Mouse (Mus musculus): ENCODE data around the gene Tex14.
"Not testable (repeated sequence)": the region's sequence is repeated elsewhere in the genome, so short reads cannot be mapped to it uniquely, and the experiment has no call there.

Tex14 gene

GRCm38 (mm10) chr11:87472058-87472457, 67.2 kb downstream of the Tex14 start:
- DNase-seq (ENCODE audit: low read depth, low spot score): not testable (repeated sequence)

DNA sequence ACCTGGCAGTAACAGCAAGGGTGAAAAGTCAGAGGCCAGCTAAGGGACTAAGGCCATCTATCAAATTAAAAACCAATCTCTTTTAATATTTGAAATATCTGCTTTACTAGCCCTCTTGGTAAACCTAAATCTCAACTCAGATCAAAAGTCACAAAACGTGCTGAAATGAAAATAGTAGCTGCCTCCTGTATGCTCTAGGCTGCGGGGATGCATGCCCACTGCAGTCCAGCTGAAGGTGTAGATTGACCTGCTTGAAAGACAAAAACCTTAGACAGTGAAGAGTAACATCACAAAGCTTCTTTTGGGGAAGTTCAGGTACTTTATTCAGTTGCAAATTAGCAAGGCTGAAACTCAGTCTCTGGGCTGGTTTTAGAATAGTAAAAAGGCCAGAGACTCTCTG, 74.3 kb downstream of the Tex14 start:
- DNase-seq (ENCODE audit: low read depth, low spot score): not testable (repeated sequence)

DNA sequence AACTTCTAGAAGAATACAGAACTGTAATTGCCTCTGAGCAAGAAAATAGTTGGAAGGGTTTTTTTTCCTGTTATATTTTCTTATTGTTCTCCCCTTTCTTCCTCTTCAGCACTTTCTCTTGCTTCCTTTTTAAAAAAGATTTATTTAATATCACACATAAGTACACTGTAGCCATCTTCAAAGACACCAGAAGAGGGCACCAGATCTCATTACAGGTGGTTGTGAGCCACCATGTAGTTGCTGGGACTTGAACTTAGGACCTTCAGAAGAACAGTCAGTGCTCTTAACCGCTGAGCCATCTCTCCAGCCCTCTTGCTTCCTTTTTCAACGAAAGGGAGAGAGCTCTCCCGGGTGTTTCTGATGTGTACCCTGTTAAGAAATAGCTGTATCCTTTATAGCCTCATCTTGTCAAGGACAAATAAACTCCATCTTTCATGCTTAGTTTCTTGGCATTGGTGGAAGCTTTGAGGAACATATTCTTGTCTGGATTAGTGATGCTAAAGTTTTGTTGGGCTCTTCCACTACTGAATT, 79.0 kb downstream of the Tex14 start:
- DNase-seq (ENCODE audit: low read depth, low spot score): no peak

DNA sequence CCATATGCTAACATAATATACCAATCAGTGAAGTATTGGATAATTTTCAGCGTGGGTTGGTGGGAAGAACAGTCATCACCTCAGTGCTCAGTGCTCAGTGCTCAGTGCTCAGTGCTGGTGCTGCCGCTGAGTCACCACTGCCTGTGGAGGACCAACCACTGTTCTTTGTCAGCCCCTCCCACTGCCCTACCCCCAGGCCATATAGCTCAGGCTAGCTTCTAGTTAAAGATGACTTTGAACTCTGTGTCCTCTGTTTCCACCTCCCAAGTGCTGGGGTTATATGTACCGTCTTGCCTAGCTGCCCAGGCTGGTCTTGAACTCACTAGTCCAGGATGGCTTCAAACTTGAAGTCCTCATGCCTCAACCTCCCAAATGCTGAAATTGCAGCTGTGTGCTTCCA, 84.1 kb downstream of the Tex14 start:
- no peak for DNase-seq (ENCODE audit: low read depth, low spot score)

DNA sequence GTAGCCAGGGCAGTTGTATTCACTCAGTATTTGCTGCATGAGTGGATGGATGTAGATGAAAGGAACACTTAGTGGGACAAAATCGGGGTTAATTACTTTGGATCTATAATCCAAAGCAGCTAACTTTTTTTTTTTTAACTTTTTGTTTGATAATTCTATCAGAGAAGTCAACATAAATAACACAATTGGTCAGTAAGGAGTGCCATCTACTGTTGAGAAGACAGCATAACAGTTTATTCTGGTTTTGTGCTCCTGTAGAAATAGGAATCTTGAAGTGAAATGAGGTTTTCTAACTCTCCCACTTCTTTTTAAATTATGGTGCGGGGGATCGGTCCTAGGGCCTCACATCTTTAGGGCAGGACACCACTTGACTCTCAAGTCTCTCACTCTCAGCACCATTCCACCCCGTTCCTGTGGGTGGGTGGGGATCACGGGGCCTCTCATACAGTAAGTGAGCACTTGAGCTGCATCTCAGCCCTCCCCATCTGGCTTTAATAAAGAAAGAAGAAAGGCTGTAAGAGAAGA, 99.9 kb downstream of the Tex14 start:
- DNase-seq (ENCODE audit: low read depth, low spot score): peak; percentile 10

DNA sequence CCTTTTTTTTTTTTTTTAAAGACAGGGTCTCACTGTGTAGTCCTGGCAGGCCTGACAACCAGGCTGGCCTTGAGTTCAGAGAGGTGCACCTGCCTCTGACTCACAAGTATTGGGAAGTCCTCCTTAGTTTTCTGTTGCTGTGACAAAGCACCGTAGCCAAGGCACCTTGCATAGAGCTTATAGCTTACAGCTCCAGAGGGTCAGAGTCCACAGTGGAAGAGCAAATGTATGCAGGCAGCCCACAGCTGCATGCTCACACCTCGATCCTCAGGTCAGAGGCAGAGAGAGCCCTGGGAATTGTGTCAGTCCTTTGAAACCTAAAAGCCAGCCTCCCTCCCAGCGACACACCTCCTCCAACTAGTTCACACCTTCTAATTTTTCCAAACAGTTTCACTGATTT, 101.6 kb downstream of the Tex14 start:
- DNase-seq (ENCODE audit: low read depth, low spot score): no peak

DNA sequence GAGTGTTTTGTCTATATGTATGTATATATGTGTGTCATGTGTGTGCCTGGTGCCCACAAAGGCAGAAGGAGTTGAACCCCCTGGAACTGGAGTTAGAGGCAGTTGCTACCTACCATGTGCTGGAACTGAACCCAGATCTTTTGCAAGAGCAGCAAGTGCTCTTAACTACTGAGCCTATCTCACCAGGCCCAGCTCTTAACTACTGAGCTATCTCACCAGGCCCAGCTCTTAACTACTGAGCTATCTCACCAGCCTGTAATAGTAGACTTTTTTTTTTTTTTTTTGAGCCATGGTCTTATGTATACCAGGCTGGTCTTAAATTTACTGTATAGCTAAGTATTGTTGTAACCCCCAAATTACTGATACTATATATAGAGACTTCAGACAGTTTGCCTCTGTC, 102.2 kb downstream of the Tex14 start:
- DNase-seq (ENCODE audit: low read depth, low spot score): no peak

- DNase-seq (ENCODE audit: low read depth, low spot score): no peak
Observed at GRCm38 (mm10) chr11:87519260-87519659, 114.4 kb downstream of the Tex14 start.

- DNase-seq (ENCODE audit: low read depth, low spot score): no peak
Observed at GRCm38 (mm10) chr11:87523466-87523865, 118.6 kb downstream of the Tex14 start.

DNA sequence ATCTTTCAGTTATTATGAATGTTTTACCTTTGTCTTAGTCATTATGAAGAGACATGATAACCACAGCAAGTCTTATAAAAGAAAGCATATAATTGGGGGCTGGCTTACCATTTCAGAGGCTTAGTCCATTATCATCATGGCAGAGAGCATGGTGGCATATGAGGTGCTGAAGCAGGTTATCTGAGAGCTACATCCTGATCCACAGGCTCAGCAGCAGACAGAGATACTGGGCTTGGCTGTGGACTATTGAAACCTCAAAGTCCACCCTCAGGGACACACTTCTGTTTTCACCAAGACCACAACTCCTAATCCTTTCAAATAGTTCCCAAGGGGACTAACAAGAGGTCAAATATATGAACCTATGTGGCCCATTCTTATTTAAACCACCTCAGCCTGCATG, 119.1 kb downstream of the Tex14 start:
- no peak for DNase-seq (ENCODE audit: low read depth, low spot score)

GRCm38 (mm10) chr11:87524780-87525179, 119.9 kb downstream of the Tex14 start:
- DNase-seq (ENCODE audit: low read depth, low spot score): no peak

DNA sequence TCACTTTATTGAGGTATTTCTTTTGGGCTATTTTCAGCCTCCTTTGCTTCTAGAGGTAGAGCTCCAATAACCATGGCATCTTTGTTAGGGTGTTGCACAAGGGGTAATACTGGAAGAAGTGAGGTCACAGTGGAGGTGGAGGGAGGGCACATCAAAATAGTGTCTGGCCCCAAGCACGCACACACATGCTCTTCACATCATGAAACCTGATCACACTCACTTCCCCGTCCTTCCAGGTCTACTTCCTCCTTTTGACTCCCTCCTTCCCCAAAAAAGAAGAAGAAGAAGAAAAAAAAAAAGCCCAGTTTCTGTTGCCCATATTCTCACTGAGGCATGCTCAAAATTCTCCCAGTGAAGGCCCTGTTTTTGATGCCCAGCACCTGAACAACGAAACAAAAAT, 122.5 kb downstream of the Tex14 start:
- no peak for DNase-seq (ENCODE audit: low read depth, low spot score)

DNA sequence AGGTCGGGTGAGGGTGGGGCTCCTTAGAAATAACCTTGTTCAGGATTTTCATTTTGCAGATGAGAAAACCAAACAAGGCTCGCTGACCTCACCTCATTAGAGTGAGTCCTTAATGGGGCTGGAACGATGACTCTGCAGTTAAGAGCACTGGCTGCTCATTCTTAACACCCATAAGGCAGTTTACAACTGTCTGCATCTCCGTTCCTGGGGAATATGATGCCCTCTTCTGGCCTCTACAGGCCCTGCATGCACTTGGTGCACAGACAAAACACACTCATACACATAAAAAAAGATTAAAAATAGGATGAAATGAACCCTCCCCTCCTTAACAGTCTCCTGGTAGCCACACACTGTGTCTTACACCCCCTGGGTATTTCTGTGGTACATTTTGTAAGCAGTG, 123.1 kb downstream of the Tex14 start:
- no peak for DNase-seq (ENCODE audit: low read depth, low spot score)

DNA sequence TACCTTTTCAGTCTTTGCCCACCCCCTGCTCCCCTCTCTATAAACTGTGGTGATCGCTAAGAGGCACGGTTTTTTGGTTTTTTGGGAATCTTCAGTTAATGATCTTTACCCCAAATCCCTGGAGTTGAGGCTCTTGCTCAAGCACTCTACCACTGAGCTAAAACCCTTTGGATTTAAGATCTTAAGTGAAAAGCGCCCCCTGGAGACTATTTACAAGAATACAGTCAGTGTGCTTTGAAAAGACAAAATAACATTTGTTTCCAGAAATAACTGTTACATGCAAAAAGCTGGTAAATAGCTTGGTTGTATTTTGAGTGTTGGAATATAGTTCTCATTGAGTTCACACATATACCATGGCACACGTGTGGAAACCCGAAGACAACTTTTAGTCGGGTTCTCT, 126.8 kb downstream of the Tex14 start:
- DNase-seq (ENCODE audit: low read depth, low spot score): no peak

DNA sequence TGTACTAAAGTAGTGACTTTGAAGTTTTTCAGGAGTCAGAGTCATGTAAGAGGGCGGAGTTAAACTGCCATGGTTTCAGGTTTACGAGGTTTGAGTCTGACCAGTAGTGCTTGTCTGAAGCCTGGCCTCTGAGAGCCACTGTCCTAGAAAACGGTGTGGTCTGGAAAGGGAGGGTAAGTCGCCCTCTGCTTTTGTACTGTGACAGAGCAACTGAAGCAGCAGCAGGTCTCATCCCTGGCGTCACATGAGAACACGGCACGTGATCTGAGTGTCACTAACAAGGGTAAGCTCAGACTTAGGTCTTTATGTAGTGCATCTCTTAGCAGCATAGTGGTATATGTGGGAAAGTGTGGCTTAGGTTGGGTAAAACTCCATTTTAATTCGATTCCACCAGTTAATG, 137.4 kb downstream of the Tex14 start:
- no peak for DNase-seq (ENCODE audit: low read depth, low spot score)

DNA sequence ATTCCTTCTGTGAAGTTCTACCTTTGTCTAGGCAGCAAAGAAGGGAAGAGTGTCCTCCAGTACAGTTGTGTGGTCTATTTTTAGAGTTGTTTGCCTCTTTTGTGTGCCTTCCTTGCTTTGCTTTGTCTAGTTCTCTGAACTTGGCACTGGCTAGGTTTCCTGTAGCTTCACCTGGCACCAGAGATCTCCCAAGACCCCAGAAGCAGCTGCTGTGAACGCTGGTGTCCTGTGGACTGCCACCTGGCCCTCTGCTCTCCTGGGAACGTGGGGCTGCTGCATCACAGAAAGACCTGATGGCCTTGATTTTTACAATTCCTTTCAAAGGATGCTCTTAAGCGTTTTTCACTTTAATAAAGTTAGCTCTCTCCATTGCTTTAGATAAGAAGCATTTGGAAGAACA, 138.0 kb downstream of the Tex14 start:
- DNase-seq (ENCODE audit: low read depth, low spot score): no peak

- no peak for DNase-seq (ENCODE audit: low read depth, low spot score)
Observed at GRCm38 (mm10) chr11:87553342-87553741, 148.5 kb downstream of the Tex14 start.

GRCm38 (mm10) chr11:87554386-87554785, 149.5 kb downstream of the Tex14 start:
- no peak for DNase-seq (ENCODE audit: low read depth, low spot score)

DNA sequence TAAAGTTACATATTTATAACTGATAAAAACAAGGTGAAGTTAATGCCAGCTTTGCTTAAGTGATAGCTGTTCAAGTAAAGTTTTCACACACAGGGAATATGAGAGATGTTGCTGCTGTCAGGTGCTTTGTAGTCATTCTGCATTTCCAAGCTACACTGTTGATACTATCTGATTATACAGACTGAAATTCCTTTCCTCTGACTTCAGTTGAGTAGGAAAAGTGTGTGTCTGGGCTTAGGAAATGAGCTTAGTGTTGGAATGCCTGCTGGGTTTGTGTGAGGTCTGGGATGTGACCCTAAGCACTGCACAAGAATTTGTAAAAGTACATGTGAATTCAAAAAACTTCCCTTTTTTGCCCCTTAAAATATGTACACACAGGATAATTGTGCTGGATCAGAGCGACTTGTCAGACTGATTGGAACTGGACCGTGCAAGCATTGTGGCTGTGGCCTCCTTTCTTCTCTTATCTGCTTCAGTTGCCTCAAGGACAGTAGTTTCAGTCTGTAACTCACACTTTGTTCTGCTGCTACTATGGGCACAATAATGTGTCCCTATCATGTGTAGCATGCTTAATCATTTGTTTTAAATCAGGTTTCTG, 150.3 kb downstream of the Tex14 start:
- DNase-seq (ENCODE audit: low read depth, low spot score): no peak

DNA sequence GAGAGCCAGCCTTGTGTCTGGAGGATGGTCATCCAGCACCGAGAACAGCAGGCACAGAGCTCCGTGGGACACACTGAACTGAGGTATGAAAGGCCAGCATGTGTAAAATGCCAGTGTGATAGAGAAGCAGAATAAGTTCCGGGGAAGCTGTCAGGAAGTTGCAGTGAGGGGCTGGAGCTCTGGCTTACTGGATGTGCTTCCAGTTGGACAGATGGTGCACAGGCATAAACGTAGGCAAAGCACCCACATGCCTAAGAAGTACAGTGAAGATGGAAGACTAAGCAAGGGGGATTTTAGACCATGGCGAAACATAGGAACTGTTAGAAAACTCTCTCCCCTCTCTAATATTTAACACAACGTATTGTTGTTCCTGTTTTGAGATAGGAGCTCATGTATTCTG, 156.3 kb downstream of the Tex14 start:
- no peak for DNase-seq (ENCODE audit: low read depth, low spot score)

GRCm38 (mm10) chr11:87566501-87566900, 161.6 kb downstream of the Tex14 start, which contains the start of gene Gm11492:
TSS of gene Gm11492 (plus strand) at chr11:87566653.
- no peak for DNase-seq (ENCODE audit: low read depth, low spot score)

DNA sequence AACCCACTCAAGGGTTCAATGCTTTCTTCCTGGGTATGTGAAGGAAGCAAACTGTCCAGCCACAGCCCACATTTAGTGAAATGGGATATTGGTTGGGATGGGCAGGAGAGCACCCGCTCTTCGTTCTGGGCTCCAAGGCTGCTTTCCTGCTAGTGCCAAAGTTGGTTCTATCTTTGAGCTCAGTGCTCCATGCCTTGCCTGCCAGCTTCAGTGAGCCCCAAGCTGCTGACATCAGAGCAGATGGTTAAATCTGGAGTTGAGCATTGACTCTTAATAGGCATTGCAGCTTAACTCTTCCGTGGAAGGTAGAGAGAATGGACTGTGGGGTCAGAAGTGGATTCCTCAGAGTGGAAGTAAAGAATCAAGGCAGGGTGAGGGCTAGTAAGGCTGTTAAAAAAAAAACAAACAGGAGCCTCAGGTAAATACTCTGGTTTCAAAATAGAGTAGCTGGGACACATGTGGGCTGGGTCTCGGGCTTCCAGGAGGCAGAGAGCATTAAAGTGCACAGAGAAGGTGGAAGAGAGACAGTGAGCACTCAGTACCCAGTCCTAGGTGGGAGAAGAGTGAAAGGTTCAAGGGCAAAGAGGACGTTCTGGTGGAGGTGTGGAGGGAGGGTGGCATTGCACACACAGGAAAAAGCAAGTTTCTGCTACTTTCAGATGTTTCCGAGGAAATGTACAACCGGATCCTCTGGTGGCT, 163.5 kb downstream of the Tex14 start, which contains the start of gene Sept4:
Gene Sept4, plus strand, starts transcription at position 649 of the 699 bp plus-strand sequence.
- no peak for DNase-seq (ENCODE audit: low read depth, low spot score)

DNA sequence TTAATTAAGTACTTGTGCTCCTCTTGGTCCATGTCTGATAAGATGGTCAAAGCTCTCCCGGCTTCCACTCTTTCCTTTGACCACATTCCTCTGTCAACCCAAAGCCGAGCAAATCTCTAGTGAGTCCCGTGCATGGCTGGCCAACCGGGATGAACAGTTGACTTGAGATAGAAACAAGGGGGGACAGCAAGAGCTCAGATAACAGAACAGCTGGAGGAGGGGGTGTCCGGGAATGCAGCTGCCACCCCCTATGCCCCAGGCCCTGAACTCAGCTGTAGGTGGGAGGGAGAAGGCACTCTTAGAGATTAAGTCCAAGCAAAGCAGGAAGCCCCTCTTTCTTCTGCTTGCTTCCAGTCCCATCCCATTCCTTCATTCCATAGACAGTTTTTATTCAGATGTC, 165.9 kb downstream of the Tex14 start:
- DNase-seq (ENCODE audit: low read depth, low spot score): no peak
